Mouse (Mus musculus): Measurements from ENCODE around the gene Stk24. TPM values are rescaled to one million over a fixed set of nuclear protein-coding genes. Genes with fewer than 3 reads are reported as not detected.

The Stk24 gene
- polyA plus RNA-seq, 1 experiment = 8.5 TPM

- no peak overlapping the region for H3K27ac ChIP-seq (ENCODE audit: control insufficient read depth, insufficient read depth, low read depth, low read length)
- TF ChIP-seq POLR2A (IDR thresholded peaks at IDR 0.05; ENCODE audit: control insufficient read depth, low read depth, low read length) = no peak
- TF ChIP-seq CTCF (IDR thresholded peaks at IDR 0.05; ENCODE audit: control insufficient read depth, insufficient read depth, insufficient replicate concordance, low read depth, low read length) = no peak
- no peak overlapping the region for H3K4me3 ChIP-seq (ENCODE audit: control insufficient read depth, low read depth, low read length)
- no peaks in the 10 kb centered on the region for H3K27me3 ChIP-seq (ENCODE audit: control insufficient read depth, insufficient read depth, low read length)
- no peaks in the 10 kb centered on the region for H3K36me3 ChIP-seq (ENCODE audit: control insufficient read depth, insufficient read depth, low read length)
- peaks cover 6% of the 10 kb centered on the region for H3K4me1 ChIP-seq (ENCODE audit: control insufficient read depth, insufficient read depth, low read length)
These were observed 57.2 kb downstream of the Stk24 start for GRCm38 (mm10) chr14:121322641-121323040.

- Histone ChIP-seq H3K27ac (ENCODE audit: control insufficient read depth, insufficient read depth, low read depth, low read length) (no peak overlapping the region), H3K27me3 (ENCODE audit: control insufficient read depth, insufficient read depth, low read length) (no peaks in the 10 kb centered on the region), H3K4me1 (ENCODE audit: control insufficient read depth, insufficient read depth, low read length) (peaks cover 7% of the 10 kb centered on the region), H3K36me3 (ENCODE audit: control insufficient read depth, insufficient read depth, low read length) (no peaks in the 10 kb centered on the region), H3K4me3 (ENCODE audit: control insufficient read depth, low read depth, low read length) (no peak overlapping the region)
- TF ChIP-seq CTCF (IDR thresholded peaks at IDR 0.05; ENCODE audit: control insufficient read depth, insufficient read depth, insufficient replicate concordance, low read depth, low read length) (no peak), POLR2A (IDR thresholded peaks at IDR 0.05; ENCODE audit: control insufficient read depth, low read depth, low read length) (no peak)
These were observed 57.7 kb downstream of the Stk24 start for GRCm38 (mm10) chr14:121322150-121322549.

GRCm38 (mm10) chr14:121318382-121318781, 61.4 kb downstream of the Stk24 start:
- H3K27me3 ChIP-seq (ENCODE audit: control insufficient read depth, insufficient read depth, low read length) = no peaks in the 10 kb centered on the region
- no peaks in the 10 kb centered on the region for H3K36me3 ChIP-seq (ENCODE audit: control insufficient read depth, insufficient read depth, low read length)
- no peak overlapping the region for H3K4me3 ChIP-seq (ENCODE audit: control insufficient read depth, low read depth, low read length)
- TF ChIP-seq POLR2A (IDR thresholded peaks at IDR 0.05; ENCODE audit: control insufficient read depth, low read depth, low read length) (no peak), CTCF (IDR thresholded peaks at IDR 0.05; ENCODE audit: control insufficient read depth, insufficient read depth, insufficient replicate concordance, low read depth, low read length) (no peak)
- peaks cover 9% of the 10 kb centered on the region for H3K4me1 ChIP-seq (ENCODE audit: control insufficient read depth, insufficient read depth, low read length)
- no peak overlapping the region for H3K27ac ChIP-seq (ENCODE audit: control insufficient read depth, insufficient read depth, low read depth, low read length)

GRCm38 (mm10) chr14:121317312-121317671, 62.5 kb downstream of the Stk24 start:
- no peaks in the 10 kb centered on the region for H3K27me3 ChIP-seq (ENCODE audit: control insufficient read depth, insufficient read depth, low read length)
- H3K4me1 ChIP-seq (ENCODE audit: control insufficient read depth, insufficient read depth, low read length) = peaks cover 5% of the 10 kb centered on the region
- no peaks in the 10 kb centered on the region for H3K36me3 ChIP-seq (ENCODE audit: control insufficient read depth, insufficient read depth, low read length)
- H3K4me3 ChIP-seq (ENCODE audit: control insufficient read depth, low read depth, low read length) = no peak overlapping the region
- H3K27ac ChIP-seq (ENCODE audit: control insufficient read depth, insufficient read depth, low read depth, low read length) = no peak overlapping the region
- TF ChIP-seq CTCF (IDR thresholded peaks at IDR 0.05; ENCODE audit: control insufficient read depth, insufficient read depth, insufficient replicate concordance, low read depth, low read length) (no peak), POLR2A (IDR thresholded peaks at IDR 0.05; ENCODE audit: control insufficient read depth, low read depth, low read length) (no peak)

- Histone ChIP-seq H3K4me3 (ENCODE audit: control insufficient read depth, low read depth, low read length) (no peak overlapping the region), H3K4me1 (ENCODE audit: control insufficient read depth, insufficient read depth, low read length) (peaks cover 3% of the 10 kb centered on the region), H3K27ac (ENCODE audit: control insufficient read depth, insufficient read depth, low read depth, low read length) (no peak overlapping the region), H3K36me3 (ENCODE audit: control insufficient read depth, insufficient read depth, low read length) (no peaks in the 10 kb centered on the region), H3K27me3 (ENCODE audit: control insufficient read depth, insufficient read depth, low read length) (no peaks in the 10 kb centered on the region)
- TF ChIP-seq POLR2A (IDR thresholded peaks at IDR 0.05; ENCODE audit: control insufficient read depth, low read depth, low read length) (no peak), CTCF (IDR thresholded peaks at IDR 0.05; ENCODE audit: control insufficient read depth, insufficient read depth, insufficient replicate concordance, low read depth, low read length) (no peak)
These were observed 63.0 kb downstream of the Stk24 start for GRCm38 (mm10) chr14:121316631-121317311.

GRCm38 (mm10) chr14:121316136-121316535, 63.7 kb downstream of the Stk24 start:
- Histone ChIP-seq H3K4me1 (ENCODE audit: control insufficient read depth, insufficient read depth, low read length) (peaks cover 3% of the 10 kb centered on the region; the same call in 1 of the 2 replicates), H3K4me3 (ENCODE audit: control insufficient read depth, low read depth, low read length) (no peak overlapping the region), H3K36me3 (ENCODE audit: control insufficient read depth, insufficient read depth, low read length) (no peaks in the 10 kb centered on the region), H3K27me3 (ENCODE audit: control insufficient read depth, insufficient read depth, low read length) (no peaks in the 10 kb centered on the region), H3K27ac (ENCODE audit: control insufficient read depth, insufficient read depth, low read depth, low read length) (no peak overlapping the region)
- no peak for TF ChIP-seq POLR2A (IDR thresholded peaks at IDR 0.05; ENCODE audit: control insufficient read depth, low read depth, low read length)
- TF ChIP-seq CTCF (IDR thresholded peaks at IDR 0.05; ENCODE audit: control insufficient read depth, insufficient read depth, insufficient replicate concordance, low read depth, low read length) = no peak

GRCm38 (mm10) chr14:121314934-121315333, 64.9 kb downstream of the Stk24 start:
- no peak overlapping the region for H3K27ac ChIP-seq (ENCODE audit: control insufficient read depth, insufficient read depth, low read depth, low read length)
- no peaks in the 10 kb centered on the region for H3K27me3 ChIP-seq (ENCODE audit: control insufficient read depth, insufficient read depth, low read length)
- no peak overlapping the region for H3K4me3 ChIP-seq (ENCODE audit: control insufficient read depth, low read depth, low read length)
- H3K36me3 ChIP-seq (ENCODE audit: control insufficient read depth, insufficient read depth, low read length) = no peaks in the 10 kb centered on the region
- TF ChIP-seq CTCF (IDR thresholded peaks at IDR 0.05; ENCODE audit: control insufficient read depth, insufficient read depth, insufficient replicate concordance, low read depth, low read length) = no peak
- TF ChIP-seq POLR2A (IDR thresholded peaks at IDR 0.05; ENCODE audit: control insufficient read depth, low read depth, low read length) = no peak
- H3K4me1 ChIP-seq (ENCODE audit: control insufficient read depth, insufficient read depth, low read length) = peaks cover 10% of the 10 kb centered on the region

Data from testis, adult 2 months (tissue).